Mouse (Mus musculus) urinary bladder, postnatal 4 days (tissue): ENCODE data around the gene St6galnac3.
A peak's percentile ranks its signal among the peaks of the same experiment; 100 is the strongest.
"Not testable (repeated sequence)": the region's sequence is repeated elsewhere in the genome, so short reads cannot be mapped to it uniquely, and the experiment has no call there.

Experiments
- DNase-seq, 2 experiments: peaks; one replicate each; pipeline ENCODE4 v3.0.0; 2021 to 2022; ENCODE audit warnings: low spot score in 2 of 2

Gene St6galnac3

DNA sequence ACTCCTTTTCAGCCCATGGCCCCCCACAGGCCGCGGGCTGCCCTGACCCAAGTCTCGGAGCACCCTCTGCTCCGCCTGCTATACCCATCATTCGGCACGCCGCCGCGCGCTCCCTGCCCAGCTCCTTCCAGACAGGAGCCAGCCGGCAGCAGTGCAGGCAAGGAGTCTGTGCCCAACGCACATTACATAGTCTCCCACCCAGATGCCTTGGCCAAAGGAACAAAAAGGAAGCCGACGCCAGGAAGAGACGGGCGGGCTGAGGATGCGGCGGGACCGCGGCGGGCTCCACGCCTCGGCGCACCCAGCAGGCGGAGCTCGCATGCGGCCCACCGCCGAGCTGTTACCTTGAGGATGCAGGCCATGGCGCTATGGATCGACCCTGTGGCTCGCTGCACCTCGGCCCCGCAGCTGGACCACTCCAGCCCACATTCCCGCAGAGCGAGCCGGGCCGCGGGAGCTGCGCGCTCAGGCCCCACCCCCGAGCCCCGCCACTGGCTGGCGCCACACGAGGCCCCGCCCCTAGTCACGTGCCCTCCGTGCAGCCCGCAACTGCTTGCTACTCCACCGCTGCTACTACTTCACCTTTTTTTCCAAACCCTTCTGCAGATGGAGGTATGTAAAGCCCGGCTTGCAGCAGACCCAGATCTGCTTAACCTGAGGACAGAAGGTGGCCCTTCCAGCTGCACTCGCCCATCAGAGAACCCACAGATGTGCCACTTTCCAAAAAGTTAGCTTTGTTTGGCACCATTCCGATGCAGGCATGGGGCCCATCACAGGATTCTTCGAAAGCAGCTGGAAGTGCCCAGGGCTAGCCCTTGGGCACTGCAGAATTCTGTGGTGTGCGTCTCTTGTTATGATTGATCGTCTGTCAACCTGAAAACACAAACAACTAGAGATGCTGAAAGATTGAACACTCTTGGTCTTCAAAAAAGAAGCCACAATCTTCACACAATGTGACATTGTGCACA is at the start of gene St6galnac3:
TSS of gene St6galnac3 (minus strand) at position 474 of the 968 bp plus-strand sequence.
- peak; percentile 73 to 81 for DNase-seq

DNA sequence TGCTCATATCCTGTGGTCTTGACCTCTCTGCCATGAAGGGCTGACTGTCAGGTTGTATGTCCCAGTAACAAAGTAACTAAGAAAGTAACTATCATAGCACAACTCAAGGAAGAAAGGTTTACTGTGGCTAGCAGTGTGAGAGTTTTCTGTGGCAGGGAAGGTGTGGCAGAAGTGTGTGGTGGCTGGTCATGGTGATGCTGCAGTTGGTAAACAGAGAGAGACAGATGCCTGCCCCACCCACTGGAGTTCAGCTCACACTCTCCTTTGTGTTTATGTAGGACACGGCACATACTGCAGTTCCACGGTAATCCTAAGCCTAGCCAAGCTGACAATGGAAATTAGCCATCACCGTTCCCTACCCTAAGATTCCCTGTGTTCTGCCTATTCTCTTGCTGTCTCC is 49.6 kb upstream of the St6galnac3 start:
- DNase-seq: no peak

DNA sequence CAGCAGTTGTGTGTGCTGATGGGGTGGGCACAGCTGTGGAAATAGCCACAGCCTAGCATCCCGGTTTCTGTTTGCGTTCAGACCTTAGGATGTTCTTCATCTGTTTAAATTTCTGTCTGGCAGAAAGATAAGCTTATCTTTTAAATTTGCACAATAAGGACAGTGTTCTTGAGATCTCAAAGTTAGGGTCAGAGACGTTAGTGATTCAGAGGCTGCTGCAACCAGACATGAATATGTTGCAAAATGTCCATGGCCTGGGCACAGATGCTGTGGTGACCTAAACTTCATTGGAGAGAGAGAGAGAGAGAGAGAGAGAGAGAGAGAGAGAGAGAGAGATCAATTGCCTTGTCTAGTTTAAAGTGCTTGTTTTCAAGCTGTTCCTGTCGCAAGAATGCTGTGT is 46.5 kb upstream of the St6galnac3 start:
- DNase-seq: no peak

DNA sequence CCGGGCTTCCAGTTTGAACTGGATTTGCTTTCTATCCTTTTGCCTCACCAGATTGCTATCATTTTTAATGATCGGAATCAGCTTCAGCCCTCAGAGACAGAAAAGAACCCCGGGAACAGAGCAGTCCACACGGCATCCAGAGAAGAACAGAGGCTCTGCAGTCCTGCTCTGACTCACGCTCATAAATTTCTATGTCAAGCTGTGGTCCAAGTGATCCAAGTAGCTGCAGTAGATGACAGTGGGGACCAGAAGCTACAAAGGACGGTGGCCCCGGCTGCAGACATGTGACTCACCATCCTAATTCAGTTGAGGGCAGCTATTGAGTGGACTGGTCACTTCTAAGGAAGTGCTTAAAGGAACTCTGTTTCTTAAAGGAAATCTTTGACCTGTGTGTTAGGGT is 45.6 kb upstream of the St6galnac3 start:
- DNase-seq: peak in 1 of 2 experiments; percentile 25

DNA sequence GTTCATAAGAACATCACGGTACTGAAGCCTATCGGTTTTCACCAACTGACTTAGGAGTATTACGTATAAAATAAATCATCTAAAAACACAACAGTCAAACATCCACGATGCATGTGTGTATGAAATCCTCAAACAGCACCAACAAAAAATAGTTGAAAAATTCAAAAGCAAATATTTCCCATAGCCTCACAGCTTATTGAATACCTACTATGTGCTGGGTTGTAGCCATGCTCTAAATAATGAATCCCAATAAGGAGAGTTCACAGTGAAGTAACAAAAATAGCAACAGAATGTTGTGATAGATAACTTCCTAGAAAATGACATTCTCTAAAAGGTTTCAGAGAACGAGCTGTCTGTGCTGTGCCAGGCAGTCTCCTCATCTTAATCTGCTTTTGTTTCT is 44.2 kb upstream of the St6galnac3 start:
- no peak for DNase-seq

DNA sequence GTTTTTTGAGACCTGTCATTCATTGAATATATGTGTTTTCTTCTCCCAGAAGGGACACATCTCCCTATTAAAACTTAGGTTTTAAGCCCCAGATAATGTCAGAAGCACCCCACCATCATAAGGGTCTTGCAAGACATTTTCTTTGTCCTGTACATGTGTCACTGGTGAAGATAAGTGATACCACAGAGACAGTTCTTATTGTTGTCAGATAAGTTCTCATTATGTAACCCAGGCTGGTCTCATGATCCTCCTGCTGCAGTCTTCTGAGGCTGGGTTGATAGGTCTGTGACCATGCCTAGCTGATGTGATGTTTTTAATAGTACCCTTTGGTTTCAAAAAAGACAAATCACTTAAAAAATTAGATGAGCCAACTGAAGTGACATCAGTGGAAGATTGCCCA is 40.2 kb upstream of the St6galnac3 start:
- DNase-seq: no peak

DNA sequence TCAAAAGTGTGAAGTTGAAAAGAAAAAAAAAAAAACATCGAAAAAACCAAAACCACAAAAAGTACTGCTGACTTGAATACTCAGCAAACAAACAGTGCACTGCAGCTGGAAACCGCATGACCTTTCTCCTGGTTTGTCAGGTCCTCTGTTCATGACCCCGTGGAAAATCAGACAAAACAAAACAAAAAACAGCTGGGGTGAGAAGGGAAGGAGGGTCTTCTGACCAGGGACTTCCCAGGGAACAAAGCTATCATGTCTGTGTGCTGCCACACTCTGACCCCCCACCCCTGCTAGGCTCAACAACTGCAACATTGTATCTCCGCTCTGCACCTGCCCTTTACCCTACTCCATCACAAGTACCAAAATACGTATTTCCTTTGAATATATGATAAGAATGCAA is 39.8 kb upstream of the St6galnac3 start:
- DNase-seq: no peak

DNA sequence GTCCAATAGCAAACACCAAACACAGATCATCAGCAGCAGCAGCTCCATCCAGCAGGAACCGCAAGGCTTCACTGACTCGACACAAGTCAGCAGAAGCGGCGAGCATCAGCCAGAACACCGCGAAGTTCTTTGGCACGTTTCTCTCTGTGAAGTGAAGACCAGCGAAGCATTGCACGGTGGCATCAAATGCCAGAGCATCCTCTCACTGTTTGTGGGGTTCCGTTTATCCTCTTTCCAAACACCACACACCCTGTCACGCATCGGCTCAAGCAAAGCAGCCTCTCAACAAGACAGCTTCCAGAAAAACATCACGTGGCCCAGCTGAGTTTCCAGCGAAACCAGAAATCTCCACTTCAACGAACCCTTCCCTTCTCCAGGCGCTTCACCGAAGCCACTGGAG is 36.2 kb upstream of the St6galnac3 start:
- DNase-seq: no peak

DNA sequence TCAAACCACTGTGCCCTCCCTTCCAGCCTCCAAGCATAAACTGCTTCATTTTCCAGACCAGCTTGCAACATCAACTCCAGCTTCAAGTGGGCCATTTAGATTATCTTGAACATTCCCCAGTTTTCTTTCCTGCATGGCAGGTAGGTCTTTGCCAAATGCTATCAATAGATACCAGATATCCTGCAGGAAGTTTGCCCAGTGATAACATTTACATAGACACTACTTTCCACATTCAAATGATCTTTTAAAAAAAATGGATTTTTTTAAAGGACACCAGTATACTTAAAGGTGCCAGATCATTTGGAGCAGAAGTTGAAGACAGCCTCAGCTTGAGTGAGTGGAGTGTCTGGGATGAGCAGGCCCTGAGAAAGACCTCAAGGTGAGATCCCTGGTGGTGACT is 34.3 kb upstream of the St6galnac3 start:
- no peak for DNase-seq

DNA sequence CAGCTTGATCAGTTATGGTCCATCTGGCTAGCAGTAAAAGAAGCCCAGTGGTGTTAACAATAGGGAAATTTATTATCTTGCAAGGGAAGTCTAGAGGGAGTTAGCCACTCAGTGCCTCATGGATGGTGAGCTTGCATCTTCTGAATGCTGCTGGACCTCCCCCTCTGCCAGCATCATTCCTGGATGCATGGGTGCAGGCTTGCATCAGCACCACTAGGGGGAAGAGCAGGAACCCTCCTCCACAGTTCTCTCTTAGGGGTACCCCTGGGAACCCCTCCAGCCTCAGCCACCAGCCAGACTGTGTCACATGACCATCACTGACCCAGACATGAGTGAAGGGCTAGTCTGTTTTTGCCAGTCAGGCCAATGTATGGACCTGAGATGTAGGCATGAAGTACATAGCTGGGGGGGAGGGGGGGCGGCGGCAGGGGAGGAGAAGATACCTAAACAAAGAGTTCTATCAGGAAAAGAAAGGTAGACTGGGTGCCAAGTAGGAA is 31.6 kb upstream of the St6galnac3 start:
- no peak for DNase-seq

DNA sequence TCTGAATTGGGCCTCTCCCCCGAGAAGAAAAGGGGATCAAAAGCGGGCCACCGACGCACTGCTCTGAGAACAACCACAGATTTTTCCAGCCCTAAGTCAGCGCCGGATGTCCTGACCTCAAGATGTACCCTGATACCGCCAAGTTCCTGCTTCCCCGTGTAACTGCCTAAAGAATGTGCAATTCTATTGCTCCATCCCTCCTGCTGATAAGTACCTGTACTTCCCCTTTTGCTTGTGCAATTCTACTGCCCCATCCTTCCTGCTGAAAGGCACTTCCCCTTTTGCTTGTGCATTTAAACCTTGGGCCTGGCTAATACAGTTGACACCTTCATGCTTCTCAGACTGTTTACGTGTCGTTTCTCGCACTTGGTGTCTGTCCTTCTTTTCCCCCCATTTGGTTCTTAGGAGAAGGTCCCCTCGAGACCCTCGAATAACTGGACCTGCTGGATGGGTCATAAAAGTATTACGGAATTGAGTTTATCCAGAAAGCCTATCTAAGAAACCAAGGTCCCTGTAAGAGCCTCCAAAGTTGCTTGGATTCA is 30.9 kb upstream of the St6galnac3 start:
- DNase-seq: not testable (repeated sequence)

DNA sequence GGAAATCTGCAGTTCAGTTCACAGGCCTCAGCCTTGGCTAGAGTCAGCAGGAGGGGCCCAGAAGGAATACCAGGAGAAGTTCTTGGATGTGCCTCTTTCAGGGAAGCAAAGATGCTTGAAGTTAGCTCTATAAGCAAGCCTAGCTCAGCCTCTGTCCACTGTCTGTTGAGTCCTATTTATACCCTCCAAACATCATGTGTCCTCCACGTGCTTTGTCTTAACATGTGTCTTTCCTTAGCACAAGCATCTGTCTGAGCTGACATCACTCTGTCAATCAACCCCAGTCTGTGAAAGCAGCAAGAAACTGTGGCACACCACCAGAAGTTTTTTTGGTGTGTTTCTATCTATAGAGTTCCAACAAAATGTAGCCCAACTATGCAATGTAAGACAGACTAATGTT is 26.5 kb upstream of the St6galnac3 start:
- DNase-seq: no peak

DNA sequence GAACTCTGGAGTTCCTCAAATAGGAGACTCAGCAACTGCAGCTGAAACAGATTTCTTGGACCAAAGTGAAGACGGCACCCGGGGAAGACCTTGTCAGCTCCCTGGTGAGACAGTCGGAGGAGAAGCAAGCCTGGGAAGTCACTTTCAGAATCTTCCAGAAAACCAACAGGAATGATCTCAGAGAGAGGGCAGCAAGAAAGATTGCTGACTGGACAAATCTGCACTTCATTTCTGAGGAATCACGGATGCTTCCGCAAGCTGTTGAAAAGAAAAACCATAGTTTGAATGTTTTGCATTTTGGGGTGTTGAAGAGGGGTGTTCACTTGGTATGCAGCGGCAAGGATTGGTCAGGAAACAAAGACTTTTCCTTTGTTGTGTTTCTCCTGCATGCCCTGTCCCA is 24.4 kb upstream of the St6galnac3 start:
- DNase-seq: no peak

DNA sequence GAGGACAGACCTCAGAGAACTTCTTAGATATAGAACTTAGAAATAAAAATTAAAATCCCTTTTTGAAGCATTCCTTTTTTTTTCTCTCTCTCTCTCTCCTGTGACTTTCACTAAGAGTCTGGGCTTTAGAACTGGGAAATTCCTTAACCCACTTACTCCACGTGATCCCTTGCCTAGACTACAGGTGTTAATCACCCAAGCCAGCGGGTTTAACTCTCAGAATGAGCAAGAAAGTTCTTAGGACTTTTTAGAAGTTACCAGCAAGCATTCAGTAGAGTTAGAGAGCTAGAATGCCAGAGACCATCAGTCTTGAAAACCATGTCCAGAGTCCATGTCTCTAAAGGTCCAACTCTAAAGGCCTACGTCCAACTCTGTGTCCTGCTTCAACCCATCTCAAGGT is 23.3 kb upstream of the St6galnac3 start:
- no peak for DNase-seq

DNA sequence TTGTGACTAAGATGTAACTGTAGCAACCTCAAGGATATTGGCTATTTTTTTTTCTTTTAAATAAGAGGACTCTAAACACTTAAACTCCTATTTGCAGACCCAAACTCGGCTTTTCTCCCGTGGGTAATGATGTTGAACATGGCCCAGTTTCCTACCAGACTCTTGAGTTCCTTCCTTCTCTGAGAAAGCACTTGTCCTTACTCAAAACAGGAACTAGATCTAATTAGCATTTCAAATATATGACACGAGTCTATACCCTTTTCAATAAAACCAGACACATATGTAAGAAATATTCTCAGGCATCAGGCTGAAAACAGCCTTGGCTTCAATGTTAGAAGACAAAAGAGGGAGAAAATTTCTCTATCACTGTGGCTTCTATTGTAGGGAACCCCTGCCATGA is 20.1 kb upstream of the St6galnac3 start:
- DNase-seq: no peak

DNA sequence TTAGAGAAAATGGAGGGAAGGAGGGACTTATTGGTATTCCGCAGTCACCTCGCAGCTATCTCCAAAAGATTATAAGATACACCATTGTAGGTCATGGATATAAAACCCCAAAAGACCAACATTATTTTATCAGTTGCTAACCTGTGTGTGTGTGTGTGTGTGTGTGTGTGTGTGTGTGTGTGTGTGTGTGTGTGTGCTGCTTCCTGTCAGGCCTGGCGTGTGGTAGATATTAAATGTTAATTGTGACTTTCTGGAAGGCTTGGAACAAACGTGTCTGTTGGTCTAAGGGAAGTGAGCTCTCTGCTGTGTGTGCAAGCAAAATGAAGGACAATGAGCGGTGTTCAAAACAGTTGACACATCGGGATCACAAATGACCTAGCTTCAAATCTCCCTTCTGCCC is 19.5 kb upstream of the St6galnac3 start:
- DNase-seq: no peak

DNA sequence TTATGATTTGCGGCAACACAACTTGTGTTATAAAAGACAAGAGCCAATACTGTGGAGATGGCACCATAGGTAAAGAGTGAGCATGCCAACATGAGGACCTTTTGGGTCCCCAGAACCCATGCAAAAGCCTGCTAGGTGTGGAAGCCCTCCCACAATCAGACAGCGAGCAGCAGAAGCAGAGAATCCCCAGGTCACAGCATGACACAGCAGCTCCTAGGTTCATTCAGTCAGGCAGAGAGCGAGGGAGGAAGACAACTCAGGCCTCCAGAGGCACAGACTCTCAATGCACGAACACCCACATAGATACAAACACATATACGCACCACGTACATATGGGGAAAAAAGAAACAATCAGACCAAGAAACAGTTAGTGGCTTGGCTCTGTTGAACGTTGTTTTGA is 16.8 kb upstream of the St6galnac3 start:
- DNase-seq: no peak

DNA sequence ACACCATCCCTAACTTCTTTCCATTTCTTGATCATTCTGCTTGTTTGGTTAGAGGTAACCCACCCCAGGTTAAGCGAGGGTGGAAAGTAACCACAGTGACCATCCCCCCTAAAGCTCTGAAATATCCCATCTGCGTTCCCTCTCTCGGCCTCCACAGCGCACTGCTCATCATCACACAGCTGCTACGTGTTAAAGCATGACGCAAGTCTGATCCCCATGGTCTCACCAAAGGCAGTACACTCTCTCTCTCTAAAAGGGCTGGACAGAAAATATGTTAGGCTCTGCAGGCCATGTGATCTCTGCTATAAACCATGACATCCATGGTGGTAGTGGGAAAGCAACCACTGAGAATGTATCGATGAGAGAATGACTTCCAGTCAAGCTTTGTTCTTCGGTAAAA is 14.4 kb upstream of the St6galnac3 start:
- DNase-seq: no peak

DNA sequence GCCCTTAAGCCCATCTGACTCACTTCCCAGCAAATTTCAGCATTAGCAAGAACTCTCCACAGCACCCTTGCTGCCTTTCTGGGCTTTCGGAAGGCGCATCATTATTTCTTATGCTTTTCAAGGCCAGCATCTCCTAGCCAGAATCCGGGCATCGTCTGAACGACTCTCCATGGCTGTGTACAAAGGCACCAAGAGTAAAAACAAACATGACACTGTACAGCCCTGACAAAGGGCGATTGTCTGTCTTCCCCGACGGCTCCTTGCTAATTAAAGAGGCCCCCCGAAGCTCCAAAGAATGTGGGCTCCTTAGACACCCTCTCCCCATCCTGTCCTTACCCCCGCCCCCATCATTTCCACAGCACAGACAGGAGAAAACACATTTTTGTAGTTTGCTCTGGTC is 13.4 kb upstream of the St6galnac3 start:
- DNase-seq: no peak

DNA sequence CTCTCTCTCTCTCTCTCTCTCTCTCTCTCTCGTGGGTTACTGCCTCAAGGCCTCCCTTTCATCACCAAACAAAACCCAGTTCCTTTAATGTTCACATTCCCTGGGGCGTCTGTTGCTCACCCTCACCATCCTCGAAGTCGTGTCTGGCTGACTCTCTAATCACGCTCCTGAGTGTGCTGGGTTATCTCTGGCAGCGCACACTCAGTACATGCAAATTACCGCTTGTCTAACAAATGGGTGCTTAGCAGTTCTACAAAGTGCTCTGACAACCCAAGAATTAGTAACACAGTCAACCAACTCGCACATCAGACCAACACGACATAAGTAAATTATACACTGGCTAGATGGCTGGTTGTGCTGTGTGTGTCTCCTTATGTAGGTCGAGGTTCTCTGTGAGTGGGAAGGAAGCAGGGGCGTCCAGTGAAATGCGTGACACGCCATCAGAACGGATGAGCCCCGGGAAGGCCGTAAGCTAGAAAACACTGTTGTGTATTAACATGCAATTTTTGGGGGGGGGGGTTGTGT is 11.8 kb upstream of the St6galnac3 start:
- no peak for DNase-seq

DNA sequence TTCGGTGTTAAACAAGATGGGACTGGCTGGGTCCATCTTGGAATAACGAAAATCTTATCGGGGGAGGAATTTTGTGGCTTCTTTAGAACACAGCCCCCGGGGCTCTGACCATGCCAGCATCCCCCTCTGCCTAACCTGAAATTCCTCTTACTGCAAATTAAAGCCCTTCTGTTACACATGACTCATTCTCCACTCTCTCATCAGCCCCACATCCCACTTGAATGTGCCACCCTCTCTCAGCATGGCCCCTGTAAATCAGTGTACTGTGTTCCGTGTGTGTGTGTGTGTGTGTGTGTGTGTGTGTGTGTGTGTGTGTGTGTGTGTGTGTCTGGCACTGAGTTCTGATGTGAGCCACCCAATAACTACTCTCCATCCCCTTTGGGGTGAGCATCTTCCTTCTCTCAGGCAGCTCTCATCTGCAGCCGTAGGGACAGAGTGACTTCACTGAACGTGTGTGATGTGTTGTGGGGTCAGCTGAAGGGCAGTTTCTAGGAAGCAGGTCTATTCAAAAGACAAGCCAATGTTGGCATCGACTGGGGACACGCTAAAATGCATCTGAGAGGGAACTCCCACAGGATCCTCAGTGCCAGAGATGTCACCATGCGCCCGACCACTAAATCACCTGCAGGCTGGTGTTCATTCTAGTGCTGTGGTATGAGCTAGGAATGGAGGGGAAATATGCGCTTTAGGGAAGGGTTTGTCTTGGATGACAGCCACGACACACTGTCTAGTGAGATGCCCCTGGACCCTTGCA is 11.0 kb upstream of the St6galnac3 start:
- DNase-seq: no peak

DNA sequence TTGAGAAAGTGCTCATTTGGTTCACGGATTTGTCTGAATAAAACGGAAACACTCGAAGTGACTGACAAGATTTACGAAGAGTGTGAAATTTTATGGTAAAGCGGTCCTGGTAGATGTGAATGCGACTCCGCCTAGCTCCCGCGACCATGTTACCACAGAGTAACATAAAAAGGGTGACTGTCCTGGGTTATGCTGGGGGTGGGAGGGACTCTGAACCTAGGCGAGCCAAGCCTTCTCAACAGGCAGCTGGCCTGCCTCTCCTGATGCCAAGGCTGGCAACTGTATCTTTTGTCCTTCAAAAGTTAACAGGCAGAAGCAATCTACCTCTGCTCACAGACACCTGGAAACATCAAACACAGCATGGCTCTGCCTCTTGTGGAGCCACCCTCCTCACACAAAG is 9.8 kb upstream of the St6galnac3 start:
- no peak for DNase-seq
